ENCODE assay signal across 13 mouse cellular contexts in genomic region chr2:135776131-135776775, GRCm38 (mm10).
"Had no signal": no experiment of that assay in that cellular context is flagged by ENCODE, and none has a peak within 500 bp of the region (broad histone marks: within the 10 kb centered on the region; RNA-seq: fewer than 3 reads in every experiment).

No protein-coding gene starts in this region.

- H3K36me3 ChIP-seq: limb, embryonic 12.5 days; limb, embryonic 15.5 days had no signal

- ATAC-seq: liver, postnatal 0 days; lung, postnatal 0 days had no signal

- H3K4me2 ChIP-seq: limb, embryonic 12.5 days; limb, embryonic 15.5 days; liver, embryonic 11.5 days; lung, embryonic 14.5 days had no signal

- H3K9me3 ChIP-seq: limb, embryonic 12.5 days; limb, embryonic 15.5 days had no signal

- H3K9ac ChIP-seq: limb, embryonic 12.5 days; limb, embryonic 15.5 days; liver, embryonic 14.5 days; liver, postnatal 0 days; lung, embryonic 14.5 days had no signal

- DNase-seq: kidney, postnatal 25 days; left cerebral cortex, postnatal 4 days; liver, postnatal 0 days; lung, embryonic 14.5 days; midbrain, embryonic 14.5 days; thymus, postnatal 25 days had no signal

- H3K4me3 ChIP-seq: limb, embryonic 12.5 days; limb, embryonic 15.5 days had no signal

- H3K27ac ChIP-seq: kidney, postnatal 0 days; limb, embryonic 12.5 days; limb, embryonic 15.5 days; liver, embryonic 14.5 days; macrophage had no signal

- H3K27me3 ChIP-seq: limb, embryonic 12.5 days; limb, embryonic 15.5 days had no signal
